Mouse (Mus musculus): ENCODE measurements around the gene Prr22. TPM values are rescaled to one million over a fixed set of nuclear protein-coding genes. Genes with fewer than 3 reads are reported as not detected.
A peak's percentile ranks its signal among the peaks of the same experiment; 100 is the strongest.

Gene Prr22
- 1 to 10 TPM in 1 of 2 experiments, under 1 TPM in 1; 0.79 to 1.9 TPM for total RNA-seq (2021)
- long read RNA-seq, experiment 1, partial matches to known transcripts: 0 of 2 reads
- long read RNA-seq, experiment 1, other reads (novel, unspliced or antisense): 0 of 2 reads
- long read RNA-seq, experiment 2: 0 reads

GRCm38 (mm10) chr17:56769950-56770349, at the start of gene Prr22:
TSS of gene Prr22 (plus strand) at chr17:56770250.
- Histone ChIP-seq H3K27ac (no peak within 1 kb of the TSS), H3K4me3 (no peak within 1 kb of the TSS)
- no peak for TF ChIP-seq CTCF (conservative IDR thresholded peaks at IDR 0.05)
- DNase-seq (ENCODE audit: low spot score in 2 of 2): no peak

GRCm38 (mm10) chr17:56722441-56722840, 47.6 kb upstream of the Prr22 start:
- no peak for TF ChIP-seq CTCF (conservative IDR thresholded peaks at IDR 0.05)
- Histone ChIP-seq H3K27ac (no peak overlapping the region), H3K4me3 (no peak overlapping the region)
- no peak for DNase-seq (ENCODE audit: low spot score in 2 of 2)

DNA sequence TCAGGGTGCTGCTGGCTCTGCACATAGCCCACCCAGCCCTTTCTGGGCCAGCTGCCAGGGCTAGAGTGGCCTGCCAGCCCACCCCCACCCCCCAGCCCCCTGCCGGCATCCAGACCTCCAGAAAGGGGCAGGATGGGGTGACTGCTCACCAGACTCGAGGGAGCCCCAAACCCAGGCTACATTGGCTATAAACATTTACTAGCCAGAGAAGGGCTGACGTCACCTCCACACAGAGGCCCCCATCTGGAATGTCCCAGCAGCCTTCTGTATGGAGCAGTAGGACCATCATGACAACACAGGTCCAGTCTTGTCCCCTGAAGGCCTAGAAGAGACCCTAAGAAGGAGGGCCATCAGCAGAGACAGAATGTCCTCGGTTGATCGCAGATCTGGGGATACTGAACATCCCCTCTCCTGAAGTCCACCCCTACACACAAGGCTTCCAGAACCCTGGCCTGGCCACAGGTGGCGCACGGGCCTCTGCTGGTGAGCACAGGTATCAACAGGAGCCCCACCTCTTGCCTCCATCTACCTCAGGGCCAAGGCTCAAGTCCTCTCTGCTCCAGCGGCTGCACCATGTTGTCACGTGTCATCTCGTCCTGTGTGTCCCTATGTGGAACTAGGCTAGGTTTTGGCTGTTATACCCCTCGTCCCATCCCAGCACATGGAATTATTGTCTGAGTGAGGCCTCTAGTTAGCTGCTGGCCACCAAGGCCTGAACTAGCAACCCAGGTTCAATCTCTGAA, 46.5 kb upstream of the Prr22 start:
- DNase-seq (ENCODE audit: low spot score in 2 of 2): no peak
- H3K4me3 ChIP-seq: no peak overlapping the region
- 0 out of 2 replicates have a peak, but pooled peaks have one; percentile 10 for TF ChIP-seq CTCF (conservative IDR thresholded peaks at IDR 0.05)
- no peak overlapping the region for H3K27ac ChIP-seq

- H3K27ac ChIP-seq: 0 out of 2 replicates have a peak overlapping the region, but pooled peaks have one; percentile 33
- no peak overlapping the region for H3K4me3 ChIP-seq
- DNase-seq (ENCODE audit: low spot score in 2 of 2): no peak
- no peak for TF ChIP-seq CTCF (conservative IDR thresholded peaks at IDR 0.05)
Measured at GRCm38 (mm10) chr17:56727029-56727649, 42.9 kb upstream of the Prr22 start.

- TF ChIP-seq CTCF (conservative IDR thresholded peaks at IDR 0.05): no peak
- Histone ChIP-seq H3K27ac (peak overlapping the region; percentile 33; the same call in 1 of the 2 replicates), H3K4me3 (no peak overlapping the region)
- no peak for DNase-seq (ENCODE audit: low spot score in 2 of 2)
Measured at GRCm38 (mm10) chr17:56727659-56728058, 42.4 kb upstream of the Prr22 start.

- no peak overlapping the region for H3K4me3 ChIP-seq
Measured at GRCm38 (mm10) chr17:56728117-56728516, 41.9 kb upstream of the Prr22 start.

DNA sequence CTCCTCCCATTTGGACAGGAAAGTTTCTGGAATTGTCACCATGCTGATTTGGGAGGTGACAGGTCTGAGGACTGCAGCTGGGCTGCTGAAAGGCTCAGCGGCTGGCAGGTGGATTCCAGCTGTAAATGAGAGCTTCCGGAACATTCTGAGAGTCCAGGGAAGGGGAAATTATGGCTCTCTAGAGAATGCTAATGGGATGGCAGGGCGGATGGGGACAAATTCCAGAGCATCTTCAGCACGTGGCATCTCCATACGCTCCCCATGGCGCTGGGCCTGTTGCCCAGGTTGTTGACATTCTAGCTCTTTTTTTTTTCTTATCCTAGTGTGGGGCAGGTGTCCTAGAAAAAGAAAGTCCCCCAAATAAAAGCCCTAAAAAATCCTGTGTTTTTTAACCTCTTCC, 40.9 kb upstream of the Prr22 start:
- DNase-seq (ENCODE audit: low spot score in 2 of 2): no peak
- Histone ChIP-seq H3K4me3 (no peak overlapping the region), H3K27ac (no peak overlapping the region)
- no peak for TF ChIP-seq CTCF (conservative IDR thresholded peaks at IDR 0.05)

More at GRCm38 (mm10) chr17:56728117-56728516, 41.9 kb upstream of the Prr22 start:
- peak in 1 of 2 experiments; percentile 35 for DNase-seq (ENCODE audit: low spot score in 2 of 2)
- TF ChIP-seq CTCF (conservative IDR thresholded peaks at IDR 0.05): no peak
- peak overlapping the region; percentile 33; the same call in 1 of the 2 replicates for H3K27ac ChIP-seq

DNA sequence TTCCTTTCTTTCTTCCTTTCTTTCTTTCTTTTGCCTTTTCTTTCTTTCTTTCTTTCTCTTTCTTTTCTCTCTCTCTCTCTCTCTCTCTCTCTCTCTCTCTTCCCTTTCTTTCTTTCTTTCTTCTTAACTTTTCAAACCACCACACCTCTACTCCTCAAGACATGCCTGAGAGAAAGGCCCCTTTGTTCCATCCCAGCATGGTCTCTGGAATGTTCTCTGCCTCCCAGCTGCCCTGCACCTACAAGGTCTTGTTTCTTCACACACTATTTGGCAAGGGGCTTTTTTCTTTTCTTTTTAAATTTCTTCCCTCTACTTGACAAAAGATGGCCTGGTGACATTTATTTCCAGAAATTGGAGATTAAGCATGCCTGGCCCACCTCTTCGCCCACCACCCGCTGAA, 40.4 kb upstream of the Prr22 start:
- TF ChIP-seq CTCF (conservative IDR thresholded peaks at IDR 0.05): no peak

GRCm38 (mm10) chr17:56736534-56736933, 33.5 kb upstream of the Prr22 start:
- Histone ChIP-seq H3K4me3 (no peak overlapping the region), H3K27ac (no peak overlapping the region)
- DNase-seq (ENCODE audit: low spot score in 2 of 2): no peak
- TF ChIP-seq CTCF (conservative IDR thresholded peaks at IDR 0.05): peak; percentile 57

More for the DNA sequence above, 40.4 kb upstream of the Prr22 start:
- no peak overlapping the region for H3K27ac ChIP-seq
- DNase-seq (ENCODE audit: low spot score in 2 of 2): no peak
- H3K4me3 ChIP-seq: no peak overlapping the region

DNA sequence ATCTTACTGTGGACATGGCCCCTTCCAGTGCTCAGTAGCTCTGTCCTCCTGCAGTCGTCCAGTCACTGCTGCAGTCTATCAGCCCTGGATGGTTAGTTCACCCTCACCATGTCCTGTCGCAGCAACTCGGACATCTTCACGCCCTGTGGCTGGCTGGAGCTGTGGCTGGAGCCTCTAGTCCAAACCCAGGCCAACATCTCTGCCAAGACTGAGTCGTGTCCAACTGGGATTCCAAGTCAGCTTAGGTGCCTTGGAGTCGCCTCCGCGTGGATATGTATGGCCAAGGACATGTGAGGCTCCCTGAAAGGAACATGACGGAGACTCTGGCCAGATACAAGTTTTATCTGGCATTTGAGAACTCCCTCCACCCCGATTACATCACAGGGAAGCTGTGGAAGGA, 31.8 kb upstream of the Prr22 start:
- DNase-seq (ENCODE audit: low spot score in 2 of 2): no peak
- Histone ChIP-seq H3K27ac (no peak overlapping the region), H3K4me3 (no peak overlapping the region)
- TF ChIP-seq CTCF (conservative IDR thresholded peaks at IDR 0.05): no peak

DNA sequence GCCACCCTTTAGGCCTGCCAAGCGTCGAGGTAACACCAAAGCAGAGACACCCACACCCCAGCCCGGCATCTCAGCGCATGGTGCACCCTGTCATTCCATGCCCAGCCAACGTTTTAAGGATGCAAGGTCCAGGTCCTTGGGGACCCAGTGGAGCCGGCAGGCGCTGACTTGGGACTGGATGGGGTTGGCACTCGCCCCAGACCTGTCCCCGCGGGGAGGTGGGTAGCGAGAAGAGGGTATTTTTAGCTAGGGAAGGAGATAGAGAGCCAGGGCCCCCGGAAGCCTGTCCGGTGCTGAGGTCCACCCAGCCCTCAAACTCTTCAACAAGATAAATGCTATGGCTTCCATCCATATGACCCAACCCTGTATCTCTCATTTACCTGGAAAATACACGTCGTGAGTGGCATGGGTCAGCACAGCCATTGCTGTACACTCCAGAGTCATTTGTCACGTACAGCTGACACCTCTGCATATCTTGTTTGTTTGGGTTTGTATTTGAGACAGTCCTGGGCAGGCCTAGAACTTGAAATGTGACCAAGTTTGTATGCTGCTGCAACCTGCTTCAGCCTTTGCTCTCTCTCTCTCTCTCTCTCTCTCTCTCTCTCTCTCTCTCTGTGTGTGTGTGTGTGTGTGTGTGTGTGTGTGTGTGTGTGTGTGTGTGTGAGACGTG, 29.8 kb upstream of the Prr22 start:
- DNase-seq (ENCODE audit: low spot score in 2 of 2): no peak
- H3K27ac ChIP-seq: no peak overlapping the region
- no peak overlapping the region for H3K4me3 ChIP-seq
- TF ChIP-seq CTCF (conservative IDR thresholded peaks at IDR 0.05): no peak

DNA sequence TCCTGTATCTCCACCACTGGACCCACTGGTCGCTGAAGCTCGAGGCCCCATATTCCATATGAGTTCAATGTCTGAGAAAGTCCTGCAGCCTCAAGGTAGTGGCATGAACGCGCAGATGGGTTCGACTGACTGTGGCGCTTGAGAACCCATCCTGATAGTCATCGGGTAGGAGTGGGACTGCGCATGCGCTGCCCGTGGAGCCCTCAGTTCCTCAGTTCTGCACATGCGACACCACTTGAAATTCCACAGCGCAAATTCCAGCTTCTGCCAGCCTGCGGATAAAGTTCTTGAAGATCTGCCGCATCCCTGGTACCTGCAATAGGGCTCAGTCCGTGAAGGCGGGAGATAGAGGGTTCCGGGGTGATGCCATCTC, 29.3 kb upstream of the Prr22 start:
- no peak for DNase-seq (ENCODE audit: low spot score in 2 of 2)
- Histone ChIP-seq H3K4me3 (no peak overlapping the region), H3K27ac (no peak overlapping the region)
- TF ChIP-seq CTCF (conservative IDR thresholded peaks at IDR 0.05): no peak

GRCm38 (mm10) chr17:56744173-56744572, 25.9 kb upstream of the Prr22 start:
- Histone ChIP-seq H3K4me3 (no peak overlapping the region), H3K27ac (no peak overlapping the region)
- TF ChIP-seq CTCF (conservative IDR thresholded peaks at IDR 0.05): no peak
- no peak for DNase-seq (ENCODE audit: low spot score in 2 of 2)

All from layer of hippocampus, adult 2 months (tissue).